Mouse (Mus musculus) bone marrow macrophage, adult 2 months (primary cell): Measurements from ENCODE around the gene Mapkap1.

Source experiments
- CTCF ChIP-seq: IDR thresholded peaks from 2 replicates; pipeline ENCODE4 v1.5.1; 2012; ENCODE audit warnings: low read depth, mild to moderate bottlenecking, low read length, moderate library complexity
- POLR2A ChIP-seq: IDR thresholded peaks from 2 replicates; pipeline ENCODE4 v1.6.1; 2012; ENCODE audit warnings: mild to moderate bottlenecking, low read depth, low read length, borderline replicate concordance

GRCm38 (mm10) chr2:34627328-34628226 lies 221.0 kb downstream of the Mapkap1 start:
- no peak for TF ChIP-seq CTCF
- no peak for TF ChIP-seq POLR2A
